Mouse (Mus musculus) NIH3T3 (cell line): ENCODE data around the gene Tgoln1.

Experiments
- DNase-seq: peaks from one replicate; pipeline ENCODE4 v3.0.0-alpha.2; 2012; ENCODE audit warnings: low read depth

Gene Tgoln1

GRCm38 (mm10) chr6:72593914-72594313 is 22.9 kb downstream of the Tgoln1 start:
- DNase-seq = no peak

DNA sequence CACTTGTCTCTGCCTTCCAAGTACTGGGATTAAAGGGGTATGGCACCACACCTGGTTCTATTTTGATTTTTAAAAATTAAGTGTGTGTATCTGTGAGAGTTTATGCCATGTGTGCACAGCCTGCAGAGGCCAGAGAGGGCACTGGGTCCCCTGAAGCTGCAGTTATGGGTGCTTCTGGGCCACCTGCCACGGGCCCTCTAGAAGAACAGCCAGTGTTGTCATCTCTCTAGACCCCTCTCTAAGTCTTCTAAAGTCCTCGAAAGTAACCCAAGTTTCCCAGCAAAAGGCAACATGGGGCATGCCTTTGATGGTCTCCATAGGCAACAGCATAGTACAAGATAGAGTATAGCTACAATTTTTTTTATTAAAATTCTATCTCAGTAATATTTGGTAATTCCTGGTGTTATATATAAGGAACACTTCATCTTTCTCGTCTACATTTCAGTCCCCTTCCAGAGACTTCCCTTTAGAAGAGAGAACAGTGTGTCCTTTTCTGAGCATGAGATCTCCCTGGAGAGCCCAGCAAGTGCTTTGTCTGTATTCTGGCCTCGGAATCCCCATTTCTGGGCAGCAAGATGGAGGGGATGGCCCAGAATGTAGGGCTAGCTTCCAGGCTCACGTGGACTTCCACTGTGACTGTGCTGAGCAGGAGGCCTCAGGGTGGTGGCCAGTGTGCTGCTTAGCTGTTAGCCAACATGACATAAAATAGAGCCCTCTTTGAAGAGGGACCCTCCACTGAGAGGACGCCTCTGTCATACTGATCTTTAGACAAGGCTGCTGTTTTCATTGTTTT is 23.6 kb downstream of the Tgoln1 start:
- DNase-seq = no peak

DNA sequence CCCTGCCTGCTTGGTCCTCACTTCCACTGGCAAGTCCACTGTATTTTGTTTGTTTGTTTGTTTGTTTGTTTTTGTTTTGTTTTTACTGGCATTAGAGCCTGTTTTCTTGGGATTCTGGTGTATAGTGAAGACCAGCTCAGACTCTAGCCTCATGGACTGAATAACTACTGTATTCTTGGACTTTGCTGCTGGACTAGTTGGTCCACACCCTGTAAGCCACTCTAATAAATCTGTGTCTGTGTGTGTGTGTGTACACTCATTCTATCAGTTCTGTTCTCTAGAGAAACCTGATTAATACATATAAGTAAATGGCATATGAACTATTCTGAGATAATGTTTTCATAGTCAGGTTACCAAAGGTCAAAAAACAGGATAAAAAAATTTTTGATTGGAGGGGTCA is 26.7 kb downstream of the Tgoln1 start:
- DNase-seq = no peak

- no peak for DNase-seq
These were observed 28.5 kb downstream of the Tgoln1 start for GRCm38 (mm10) chr6:72588307-72588706.

- peak; percentile 53 for DNase-seq
These were observed 30.1 kb downstream of the Tgoln1 start for GRCm38 (mm10) chr6:72586701-72587100.

DNA sequence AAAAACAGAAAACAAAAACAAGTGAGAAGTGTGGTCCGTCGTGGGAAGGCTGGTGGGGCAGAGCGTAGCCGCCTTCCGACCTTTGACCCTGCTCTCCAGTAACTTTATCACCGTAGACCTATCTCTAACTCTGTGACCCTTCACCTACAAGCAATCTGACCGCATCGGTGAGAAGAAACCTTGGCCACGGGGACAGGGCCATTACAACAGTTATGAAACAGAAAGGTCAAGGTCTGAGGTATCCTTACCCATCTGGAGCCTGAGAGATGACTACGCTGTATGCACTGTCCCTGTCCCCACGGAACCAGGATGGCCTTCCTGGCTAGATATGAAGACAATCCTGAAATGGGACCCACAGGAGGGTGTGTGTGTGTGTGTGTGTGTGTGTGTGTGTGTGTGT is 32.6 kb downstream of the Tgoln1 start:
- DNase-seq = no peak

DNA sequence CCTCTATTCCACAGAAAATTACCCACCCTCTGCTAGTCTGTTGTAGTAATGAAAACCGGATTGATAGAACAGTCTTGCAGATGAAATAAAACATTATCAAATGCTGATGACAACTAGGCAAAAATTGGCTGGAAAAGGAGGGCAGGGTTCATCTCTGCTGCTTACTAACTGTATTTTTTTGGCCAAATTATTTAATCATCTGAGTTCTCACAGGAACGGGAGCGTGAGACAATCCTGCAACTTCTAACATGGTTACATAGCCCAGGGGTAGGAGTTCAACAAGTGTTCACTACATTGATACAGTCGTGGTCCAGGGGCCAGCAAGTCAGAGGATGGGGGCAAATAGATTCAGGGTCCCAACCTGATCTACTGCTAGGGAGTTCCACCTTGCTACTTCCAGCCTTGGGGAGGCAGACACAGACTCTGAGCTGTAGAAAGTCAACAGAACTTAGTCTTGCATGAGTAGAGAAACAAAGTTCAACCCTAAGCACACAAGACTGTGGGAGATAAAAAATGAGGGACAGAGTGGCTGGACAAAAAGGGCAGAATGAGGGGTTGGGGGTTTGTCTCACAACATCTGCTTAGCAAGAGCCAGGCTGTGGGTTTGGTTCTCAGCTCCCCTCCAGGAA is 33.5 kb downstream of the Tgoln1 start:
- DNase-seq = no peak

- DNase-seq = no peak
These were observed 35.0 kb downstream of the Tgoln1 start for GRCm38 (mm10) chr6:72581625-72582382.

- DNase-seq = no peak
These were observed 40.8 kb downstream of the Tgoln1 start for GRCm38 (mm10) chr6:72576041-72576440.

DNA sequence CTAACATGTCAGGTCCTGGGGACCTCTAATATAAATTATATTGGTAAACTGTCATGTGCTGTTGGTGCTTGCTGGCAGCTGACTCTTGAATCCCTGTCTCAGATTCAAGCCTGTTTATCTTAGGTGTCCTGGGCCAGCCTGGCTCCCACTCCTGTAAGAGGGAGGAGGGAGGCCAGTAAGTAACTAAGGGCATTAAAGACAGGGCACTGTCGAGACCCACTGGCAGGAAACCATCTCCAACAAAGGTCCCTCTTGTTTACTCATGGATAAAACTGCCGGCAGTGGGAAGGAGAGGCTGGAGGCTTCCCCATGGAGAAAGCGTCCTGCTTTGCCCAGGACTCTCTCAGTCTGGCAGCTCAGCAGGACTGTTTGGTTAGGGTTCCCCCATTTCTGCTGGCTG is 45.0 kb downstream of the Tgoln1 start:
- no peak for DNase-seq

GRCm38 (mm10) chr6:72570644-72571397 is 46.0 kb downstream of the Tgoln1 start:
- DNase-seq = no peak

DNA sequence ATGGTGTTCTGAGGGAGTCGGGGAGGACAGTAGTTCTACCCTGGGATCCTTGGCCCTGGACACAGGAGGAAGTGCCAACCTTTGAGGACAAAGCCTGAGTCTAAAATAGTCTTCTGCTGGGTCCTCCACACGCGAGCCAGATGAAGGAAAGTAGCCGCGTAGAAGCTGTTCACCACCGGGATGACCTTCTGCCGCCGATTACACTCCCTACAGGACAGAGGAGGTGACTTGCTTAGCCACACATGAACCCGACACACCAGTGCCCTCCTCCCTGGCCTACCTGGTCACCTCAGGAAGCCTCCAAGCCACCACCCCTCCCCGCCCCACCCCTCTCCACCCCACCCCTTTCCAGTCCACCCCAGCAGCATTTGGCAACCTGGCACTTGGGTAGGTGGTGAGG is 48.1 kb downstream of the Tgoln1 start:
- DNase-seq = no peak

DNA sequence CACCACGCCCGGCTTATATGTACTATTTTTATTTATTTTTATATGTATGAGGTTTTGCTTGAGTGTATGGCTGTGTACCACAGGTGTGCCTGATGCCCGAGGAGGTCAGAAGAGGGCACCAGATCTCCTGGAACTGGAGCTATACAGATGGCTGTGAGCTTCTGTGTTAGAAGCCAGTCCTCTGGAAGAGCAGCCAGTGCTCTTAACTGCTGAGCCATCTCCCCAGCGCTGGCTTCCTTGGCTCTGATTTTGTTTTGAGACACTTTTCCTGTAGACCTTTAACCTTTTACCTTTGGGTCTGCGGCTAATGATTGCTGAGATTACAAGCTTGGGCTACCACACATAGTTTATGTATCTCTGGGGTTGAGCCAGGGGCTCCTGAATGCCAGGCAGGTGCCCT is 49.3 kb downstream of the Tgoln1 start:
- DNase-seq = no peak

- peak; percentile 94 for DNase-seq
These were observed 50.8 kb downstream of the Tgoln1 start for GRCm38 (mm10) chr6:72566044-72566443.

DNA sequence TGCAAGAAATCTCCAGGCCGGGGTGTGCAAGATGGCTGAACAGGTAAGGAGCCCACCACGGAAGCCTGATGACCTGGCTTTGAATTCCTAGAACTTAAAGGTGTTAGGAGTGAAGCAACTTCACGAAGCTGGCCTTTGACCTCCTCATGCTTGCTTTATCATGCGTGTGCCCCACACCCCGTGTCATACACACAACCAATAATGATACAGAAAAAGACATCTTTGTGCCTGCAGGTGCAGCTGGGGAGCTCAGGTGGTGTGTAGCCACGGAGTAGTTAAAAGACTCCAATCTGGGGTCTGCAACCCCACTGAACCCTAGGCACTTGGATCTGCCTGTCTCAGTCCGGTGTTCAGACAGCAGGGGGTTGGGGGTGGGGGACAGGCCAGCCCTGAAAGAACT is 51.3 kb downstream of the Tgoln1 start:
- no peak for DNase-seq

- DNase-seq = no peak
These were observed 53.9 kb downstream of the Tgoln1 start for GRCm38 (mm10) chr6:72562894-72563293.

GRCm38 (mm10) chr6:72562486-72562885 is 54.3 kb downstream of the Tgoln1 start:
- DNase-seq = no peak

DNA sequence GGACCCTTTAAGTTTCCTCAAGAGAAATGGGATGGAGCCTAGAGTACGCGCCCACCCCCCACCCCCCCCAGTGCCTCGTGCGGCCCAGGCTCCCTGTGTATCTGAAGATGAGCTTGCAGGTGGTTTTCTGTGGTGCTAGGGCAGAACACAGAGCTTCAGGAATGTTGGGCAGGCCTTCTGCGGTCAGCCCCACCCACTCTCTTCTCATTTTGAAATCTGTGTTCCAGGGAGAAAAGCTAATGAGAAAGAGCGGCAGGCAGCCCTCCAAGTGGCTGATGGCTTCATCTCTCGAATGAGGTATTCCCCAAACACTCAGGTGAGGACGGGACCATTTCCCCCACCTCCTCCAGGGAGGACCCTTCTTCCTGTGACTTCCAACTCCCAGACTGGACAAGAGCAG is 56.0 kb downstream of the Tgoln1 start:
- DNase-seq = no peak
